Mouse (Mus musculus) spleen, adult 2 months (tissue): ENCODE results near the gene Plcb1.

Source experiments
- CTCF ChIP-seq: fragments of 200-500 bp; IDR thresholded peaks from 2 replicates; pipeline ENCODE4 v1.5.1; 2011; ENCODE audit warnings: mild to moderate bottlenecking, inconsistent platforms; ENCODE audit not compliant: insufficient read depth, insufficient read length, insufficient replicate concordance; ENCODE audit errors: extremely low read depth
- POLR2A ChIP-seq: fragments of 200-500 bp; IDR thresholded peaks from 2 replicates; pipeline ENCODE4 v1.6.1; 2011; ENCODE audit warnings: low read depth, low read length, inconsistent platforms

- TF ChIP-seq CTCF (no peak), POLR2A (no peak)
These were observed 986 bp downstream of the Plcb1 start for GRCm38 (mm10) chr2:134786856-134787250.
